Mouse (Mus musculus) layer of hippocampus, adult 8-10 months (tissue): ENCODE data around the gene Flot2. TPM values are rescaled to one million over a fixed set of nuclear protein-coding genes. Genes with fewer than 3 reads are reported as not detected.
"Not testable (repeated sequence)": the region's sequence is repeated elsewhere in the genome, so short reads cannot be mapped to it uniquely, and the experiment has no call there.

ENCODE experiments used
- DNase-seq, 2 experiments: peaks; one replicate each; pipeline ENCODE4 v3.0.0; 2022; ENCODE audit warnings: low spot score in 2 of 2
- total RNA-seq, 4 experiments: library from RNA; stranded (reverse); gene quantifications; 2 replicates each; pipeline ENCODE4 v1.2.4; 2022

Flot2 gene
- 10 to 100 TPM; 75.9 to 79.8 (median 76.1) TPM for total RNA-seq

DNA sequence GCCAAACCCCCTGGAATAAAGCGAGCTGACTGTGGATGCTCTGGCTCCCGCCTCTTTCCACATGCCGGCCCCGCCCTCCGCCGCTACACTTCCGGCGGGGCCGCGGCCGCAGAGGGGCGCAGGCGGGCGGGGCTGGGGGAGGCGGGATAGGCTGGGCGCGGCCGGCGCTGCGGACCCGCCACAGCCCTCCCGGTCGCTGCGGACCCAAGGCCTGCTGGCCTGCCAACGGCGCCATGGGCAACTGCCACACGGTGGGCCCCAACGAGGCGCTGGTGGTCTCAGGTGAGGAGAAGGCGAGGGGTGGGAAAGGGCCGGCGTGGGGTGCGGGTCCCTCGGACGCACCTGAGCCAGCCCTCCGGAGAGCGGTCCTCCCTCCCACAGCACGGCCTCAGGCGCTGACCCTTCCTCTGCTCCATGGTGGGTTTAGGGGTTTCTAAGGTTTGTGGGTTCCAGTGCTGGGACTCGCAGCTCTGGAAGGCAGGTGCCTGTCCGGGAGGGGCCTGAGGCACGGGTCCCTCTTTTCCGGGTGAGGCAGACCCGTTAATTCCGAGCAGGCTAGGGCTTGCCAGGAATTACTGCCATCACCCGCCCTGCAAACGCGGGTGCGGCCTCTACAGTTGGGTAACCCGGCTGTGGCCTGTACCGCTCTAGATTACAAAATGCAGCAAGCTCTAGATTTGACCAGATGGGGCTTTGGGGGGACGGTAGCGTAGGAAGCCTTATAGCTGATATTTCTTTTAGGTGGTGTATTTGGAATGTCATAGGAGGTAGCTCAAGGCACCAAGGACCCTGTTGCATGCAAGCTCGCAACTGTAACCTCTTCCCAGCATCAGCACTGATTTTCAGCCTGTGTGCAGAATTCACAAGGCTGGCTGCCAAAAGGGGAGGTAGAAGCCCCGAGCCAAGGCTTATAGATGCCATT is at the start of gene Flot2:
Flot2 (plus strand) TSS at position 101 of the 922 bp plus-strand sequence.
- DNase-seq: no peak

- no peak for DNase-seq
These were observed 48.5 kb upstream of the Flot2 start for GRCm38 (mm10) chr11:77989071-77989690.

DNA sequence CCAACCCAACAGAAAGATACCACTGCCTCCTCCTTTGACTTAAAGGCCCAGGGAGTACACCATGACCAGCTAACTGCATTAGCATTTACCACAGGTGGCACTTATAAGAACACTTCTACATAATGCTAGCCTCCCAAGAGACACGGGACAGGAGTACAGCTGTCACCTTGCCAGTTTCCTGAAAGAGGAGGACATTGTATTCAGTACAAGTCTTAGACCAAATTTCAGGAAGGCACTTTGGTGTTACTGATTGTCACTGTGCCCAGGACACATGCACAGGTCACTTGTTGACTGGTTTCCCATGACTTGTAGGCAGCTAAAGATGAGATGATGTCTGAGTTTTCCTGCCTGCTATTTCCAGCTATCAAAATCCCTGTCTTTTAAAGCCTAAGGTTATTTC is 42.2 kb upstream of the Flot2 start:
- DNase-seq: no peak

DNA sequence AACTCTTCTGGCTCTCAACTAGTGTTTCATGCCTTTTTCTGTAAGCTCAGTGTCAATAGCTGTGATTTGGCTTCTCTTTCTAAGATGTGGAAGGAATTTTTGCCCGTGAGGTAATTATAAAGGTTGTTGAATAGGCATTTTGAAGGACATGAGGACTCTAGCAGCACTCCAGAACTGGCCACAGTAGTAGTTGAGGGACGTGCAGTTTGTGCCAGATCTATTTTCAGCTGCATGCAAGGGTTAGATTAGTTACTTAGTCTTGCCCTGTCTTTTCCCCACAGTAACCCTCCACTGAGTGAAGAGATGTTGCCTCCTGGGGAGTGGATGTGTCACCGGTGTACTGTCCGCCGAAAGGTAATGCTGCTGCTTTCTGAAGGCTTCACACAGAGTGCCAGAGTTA is 31.3 kb upstream of the Flot2 start:
- no peak for DNase-seq

GRCm38 (mm10) chr11:78019676-78020075 is 18.1 kb upstream of the Flot2 start:
- peak in 1 of 2 experiments; percentile 79 for DNase-seq

- no peak for DNase-seq
These were observed 14.1 kb upstream of the Flot2 start for GRCm38 (mm10) chr11:78023607-78024006.

GRCm38 (mm10) chr11:78029240-78029639 is 8.5 kb upstream of the Flot2 start:
- no peak for DNase-seq

GRCm38 (mm10) chr11:78030600-78030999 is 7.1 kb upstream of the Flot2 start:
- DNase-seq: no peak

GRCm38 (mm10) chr11:78031389-78031788 is 6.3 kb upstream of the Flot2 start:
- DNase-seq: no peak

- DNase-seq: peak; percentile 78 to 82
These were observed 5.6 kb upstream of the Flot2 start, which contains the start of gene Dhrs13 for GRCm38 (mm10) chr11:78031947-78032808. Gene Dhrs13 (plus strand): TSS chr11:78032280.

DNA sequence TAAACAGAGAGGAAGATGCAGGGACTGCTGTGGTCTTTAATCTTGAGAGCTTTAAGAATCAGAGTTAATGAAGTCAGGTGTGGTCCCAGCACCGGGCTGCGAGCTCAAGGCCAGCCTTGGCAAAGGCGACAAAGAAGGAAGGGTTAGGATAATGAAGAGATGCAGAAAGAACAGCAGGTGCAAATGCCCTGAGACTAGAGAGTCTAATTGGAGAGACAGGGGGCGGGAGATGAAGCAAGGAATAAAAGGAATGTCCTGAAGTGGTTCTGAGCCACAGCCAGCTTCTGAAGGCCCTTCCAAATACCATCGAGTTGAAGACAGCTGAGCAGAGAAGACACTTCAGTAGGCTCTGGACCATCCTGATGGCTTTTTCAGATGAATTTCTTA is 4.9 kb upstream of the Flot2 start:
- no peak for DNase-seq

DNA sequence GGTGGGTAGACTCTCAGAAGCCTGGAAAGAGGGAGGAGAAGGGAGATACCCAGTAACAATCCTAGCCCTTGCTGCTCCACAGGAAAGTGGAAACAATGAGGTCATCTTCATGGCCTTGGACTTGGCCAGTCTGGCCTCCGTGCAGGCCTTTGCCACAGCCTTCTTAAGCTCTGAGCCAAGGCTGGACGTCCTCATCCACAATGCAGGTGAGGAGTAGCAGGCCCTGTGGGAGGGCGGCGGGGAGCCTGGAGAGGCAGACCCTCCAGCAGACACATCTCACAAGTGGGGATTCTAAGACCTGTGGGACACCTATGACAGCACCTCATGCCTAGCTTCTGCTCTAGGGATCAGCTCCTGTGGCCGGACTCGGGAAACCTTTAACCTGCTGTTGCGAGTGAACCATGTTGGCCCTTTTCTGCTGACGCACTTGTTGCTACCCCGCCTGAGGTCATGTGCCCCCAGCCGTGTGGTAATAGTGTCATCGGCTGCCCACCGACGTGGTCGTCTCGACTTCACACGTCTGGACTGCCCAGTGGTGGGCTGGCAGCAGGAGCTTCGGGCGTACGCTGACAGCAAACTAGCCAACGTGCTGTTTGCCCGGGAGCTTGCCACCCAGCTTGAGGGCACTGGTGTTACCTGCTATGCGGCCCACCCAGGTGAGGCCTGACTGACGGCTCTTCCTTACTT is 3.7 kb upstream of the Flot2 start:
- no peak for DNase-seq

GRCm38 (mm10) chr11:78036791-78037190 is 940 bp upstream of the Flot2 start:
- DNase-seq: no peak

- DNase-seq: no peak
These were observed 3.1 kb downstream of the Flot2 start for GRCm38 (mm10) chr11:78040878-78041277.

GRCm38 (mm10) chr11:78042290-78042870 is 4.6 kb downstream of the Flot2 start:
- not testable (repeated sequence) for DNase-seq

- no peak for DNase-seq
These were observed 7.1 kb downstream of the Flot2 start for GRCm38 (mm10) chr11:78044758-78045251.

GRCm38 (mm10) chr11:78048637-78049036 is 10.9 kb downstream of the Flot2 start:
- not testable (repeated sequence) for DNase-seq

DNA sequence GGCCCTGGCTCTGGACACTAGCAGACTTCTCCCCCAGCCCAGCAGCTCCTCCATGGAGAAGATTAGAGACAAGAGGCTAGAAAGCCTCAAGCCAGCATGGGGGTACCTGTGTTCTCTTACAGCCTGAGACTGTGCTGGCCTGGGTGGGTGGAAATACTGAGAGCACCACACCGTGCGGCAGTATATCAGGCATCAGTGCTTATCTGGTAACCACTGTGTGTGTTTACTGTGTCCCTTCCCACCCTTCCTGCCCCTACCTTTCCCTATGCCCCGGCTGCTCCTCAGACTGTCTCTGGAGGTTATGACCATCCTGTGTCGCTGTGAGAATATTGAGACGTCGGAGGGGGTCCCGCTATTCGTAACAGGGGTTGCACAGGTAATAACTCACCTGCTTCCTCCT is 15.3 kb downstream of the Flot2 start:
- DNase-seq: no peak

DNA sequence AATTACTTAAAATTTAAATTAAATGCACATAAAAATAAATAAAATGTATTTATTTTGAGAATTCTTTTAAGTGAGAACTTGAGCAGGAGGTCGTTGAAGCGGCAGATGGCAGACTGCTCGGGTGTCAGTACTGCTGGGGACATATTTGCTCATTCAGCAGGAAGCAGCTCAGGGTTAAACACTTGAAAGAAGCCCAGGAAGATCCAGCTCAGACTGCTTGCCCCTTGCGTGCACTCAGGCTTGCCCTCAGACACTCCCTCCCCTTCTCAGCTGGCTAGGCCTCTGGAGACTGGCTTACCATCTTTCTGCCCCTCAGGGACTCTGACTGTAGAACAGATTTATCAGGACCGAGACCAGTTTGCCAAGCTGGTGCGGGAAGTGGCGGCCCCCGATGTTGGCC is 19.2 kb downstream of the Flot2 start:
- no peak for DNase-seq
